Mouse (Mus musculus) embryonic fibroblast, embryonic 13.5 days (primary cell): ENCODE measurements at regions not wholly inside any gene's neighbourhood (a gene's known extent, or its start where the extent isn't known, plus 50 kb on each side); places are given as distances from the start of the nearest gene placed in this dataset.

Experiments used
- H3K27ac ChIP-seq: 2 replicates; pipeline ENCODE4 v1.5.1; 2012; ENCODE audit warnings: low read length, control low read depth, inconsistent platforms; ENCODE audit not compliant: insufficient read depth
- H3K4me1 ChIP-seq: 2 replicates; pipeline ENCODE4 v1.6.1; 2011; ENCODE audit warnings: low read length; ENCODE audit not compliant: control insufficient read depth, insufficient read depth
- H3K4me3 ChIP-seq: 2 replicates; pipeline ENCODE4 v1.5.1; 2011; ENCODE audit warnings: mild to moderate bottlenecking, control low read depth, low read length; ENCODE audit not compliant: insufficient read depth
- CTCF ChIP-seq: IDR thresholded peaks from 2 replicates; pipeline ENCODE4 v1.5.1; 2011; ENCODE audit warnings: mild to moderate bottlenecking, control low read depth, low read length, moderate library complexity, borderline replicate concordance; ENCODE audit not compliant: insufficient read depth
- POLR2A ChIP-seq: IDR thresholded peaks from 2 replicates; pipeline ENCODE4 v1.6.1; 2011; ENCODE audit warnings: low read depth, mild to moderate bottlenecking, control low read depth, low read length, moderate library complexity

DNA sequence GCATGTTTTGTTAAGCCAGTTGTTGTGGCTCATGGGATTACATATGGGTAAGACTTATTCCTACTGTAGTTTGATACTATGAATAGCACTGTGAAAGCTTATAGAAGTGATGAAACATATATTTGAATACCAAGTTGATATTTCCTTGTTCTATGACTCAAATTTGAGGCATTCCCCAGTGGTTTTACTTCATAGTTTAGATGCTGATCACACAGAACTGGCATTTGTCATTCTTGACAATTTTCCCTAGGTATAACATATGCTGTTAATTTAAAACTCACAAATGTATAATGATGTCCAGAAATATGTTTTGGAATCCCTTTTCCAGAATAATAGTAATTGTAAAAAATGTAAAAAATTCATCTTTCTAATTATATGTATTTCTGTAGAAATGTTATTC is 583.5 kb downstream of the Nup35 start:
- TF ChIP-seq POLR2A (no peak), CTCF (no peak)
- H3K27ac ChIP-seq, result no peak overlapping the region
- H3K4me3 ChIP-seq, result no peak overlapping the region
- peaks cover 4% of the 10 kb centered on the region for H3K4me1 ChIP-seq
